23 mouse cellular contexts compared by ENCODE assay signal in the genomic region with DNA sequence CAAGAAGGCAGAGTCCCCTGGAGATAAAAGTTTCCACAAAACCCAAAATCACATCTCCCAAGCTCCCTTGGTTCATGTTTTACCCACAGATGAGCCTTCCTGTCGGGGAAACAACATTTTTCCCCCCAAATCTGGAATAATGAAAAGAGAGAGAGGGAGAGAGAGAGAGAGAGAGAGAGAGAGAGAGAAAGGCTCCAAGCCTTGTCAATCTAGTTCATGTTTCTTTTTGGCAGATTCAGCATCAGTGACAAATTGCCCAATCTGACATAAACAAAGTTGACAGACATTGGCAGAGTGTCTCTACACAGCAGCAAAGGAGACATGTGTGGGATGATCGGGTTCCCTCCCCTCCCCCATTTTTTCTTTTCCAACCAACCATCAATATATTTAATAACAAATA. TPM values are rescaled to one million over a fixed set of nuclear protein-coding genes. Genes with fewer than 3 reads are reported as not detected.
"Had no signal": no experiment of that assay in that cellular context is flagged by ENCODE, and none has a peak within 500 bp of the region (broad histone marks: within the 10 kb centered on the region; RNA-seq: fewer than 3 reads in every experiment).

No protein-coding gene starts in this region.

- H3K4me2 ChIP-seq: kidney, embryonic 15.5 days; limb, embryonic 13.5 days; liver, embryonic 11.5 days; lung, embryonic 14.5 days; midbrain, embryonic 12.5 days; neural tube, embryonic 13.5 days had no signal

- ATAC-seq: liver, postnatal 0 days; lung, postnatal 0 days; midbrain, embryonic 16.5 days had no signal

- H3K27me3 ChIP-seq: limb, embryonic 13.5 days; midbrain, embryonic 12.5 days; neural tube, embryonic 13.5 days had no signal

- DNase-seq: kidney, adult 8-10 months; kidney, postnatal 10 days; kidney, postnatal 36 days; liver, postnatal 0 days; lung, embryonic 14.5 days; right cerebral cortex, postnatal 25 days; thymus, adult 18-20 months; thymus, postnatal 36 days had no signal

- H3K9me3 ChIP-seq: kidney, embryonic 15.5 days; limb, embryonic 10.5 days; limb, embryonic 13.5 days; midbrain, embryonic 12.5 days; neural tube, embryonic 13.5 days had no signal

- H3K4me1 ChIP-seq: kidney, embryonic 15.5 days; limb, embryonic 10.5 days; limb, embryonic 13.5 days; midbrain, embryonic 12.5 days; neural tube, embryonic 13.5 days had no signal

- H3K9ac ChIP-seq: kidney, embryonic 15.5 days; limb, embryonic 13.5 days; liver, embryonic 14.5 days; liver, postnatal 0 days; lung, embryonic 14.5 days; midbrain, embryonic 12.5 days; neural tube, embryonic 13.5 days had no signal

- H3K27ac ChIP-seq: kidney, embryonic 15.5 days; limb, embryonic 10.5 days; limb, embryonic 13.5 days; liver, embryonic 14.5 days; macrophage; midbrain, embryonic 12.5 days; neural tube, embryonic 13.5 days had no signal

- H3K4me3 ChIP-seq: kidney, embryonic 15.5 days; limb, embryonic 10.5 days; limb, embryonic 13.5 days; midbrain, embryonic 12.5 days; myocyte; neural tube, embryonic 13.5 days had no signal

- H3K36me3 ChIP-seq: kidney, embryonic 15.5 days; limb, embryonic 10.5 days; limb, embryonic 13.5 days; midbrain, embryonic 12.5 days; neural tube, embryonic 13.5 days had no signal

RNA-seq across cellular contexts. Expression of gene Mt2, which starts 35.0 kb away (rescaled TPM):
- total RNA-seq: monocyte, adult 5-6 weeks; neutrophil, adult 5-6 weeks had no signal

RNA-seq across cellular contexts. Expression of gene Mt3, which starts 55.1 kb away (rescaled TPM):
- total RNA-seq: megakaryocyte, adult 5-6 weeks; monocyte, adult 5-6 weeks; neutrophil, adult 5-6 weeks had no signal
- polyA plus RNA-seq: liver, postnatal 0 days; macrophage; spleen, adult 2 months had no signal
